Mouse (Mus musculus): Measurements from ENCODE around the gene Crebl2.

Crebl2 gene

DNA sequence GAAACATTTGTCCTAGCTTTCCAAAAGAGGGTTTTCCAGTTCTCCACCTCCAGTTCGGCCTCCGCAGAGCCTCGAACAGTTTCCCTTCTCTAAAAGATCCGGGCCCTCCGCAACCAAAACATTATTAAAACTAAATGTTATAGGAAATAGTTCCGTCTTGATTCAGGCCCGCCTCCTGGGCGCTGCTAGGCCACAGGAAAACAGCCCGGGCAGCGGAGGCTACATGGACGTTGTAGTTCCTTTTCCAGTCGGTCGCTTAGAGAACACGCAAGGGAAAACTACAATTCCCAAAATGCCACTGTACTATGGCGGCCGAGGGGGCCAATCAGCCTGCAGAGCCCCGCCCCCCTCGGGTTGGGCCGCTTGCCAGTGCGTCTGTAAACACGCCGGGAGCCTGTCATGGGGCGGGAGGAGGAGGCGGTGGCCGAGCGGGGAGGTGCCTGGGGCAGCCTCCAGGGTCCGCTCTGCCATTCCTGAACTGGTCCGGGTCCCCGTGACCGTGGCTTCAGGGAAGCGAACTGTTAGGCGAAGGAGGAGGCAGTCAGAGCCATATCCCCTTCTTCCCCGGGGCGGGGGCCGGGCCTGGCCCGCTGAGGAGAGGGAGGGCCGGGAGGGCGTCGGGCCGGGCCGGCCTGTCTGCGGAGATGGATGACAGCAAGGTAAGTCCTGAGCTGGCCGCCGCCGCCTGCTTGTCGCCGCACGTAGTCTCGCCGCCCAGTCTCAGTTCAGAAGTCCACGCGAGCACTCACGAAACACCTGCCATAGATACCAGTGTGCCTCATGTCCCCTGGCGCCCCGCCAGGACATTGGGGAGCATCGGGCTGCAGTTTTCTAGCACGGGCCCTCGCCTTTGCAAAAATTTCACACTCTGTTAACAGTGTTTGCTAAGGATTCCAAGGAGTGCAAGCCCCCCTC, at the start of gene Crebl2:
Crebl2 (plus strand) TSS at position 369 of the 915 bp plus-strand sequence.
- peak; percentile 99 for DNase-seq (ENCODE audit: low spot score in 2 of 2)

- no peak for DNase-seq (ENCODE audit: low spot score in 2 of 2)
Observed at GRCm38 (mm10) chr6:134781494-134781913, 48.5 kb upstream of the Crebl2 start.

- DNase-seq (ENCODE audit: low spot score in 2 of 2): no peak
Observed at GRCm38 (mm10) chr6:134782900-134783299, 47.1 kb upstream of the Crebl2 start.

DNA sequence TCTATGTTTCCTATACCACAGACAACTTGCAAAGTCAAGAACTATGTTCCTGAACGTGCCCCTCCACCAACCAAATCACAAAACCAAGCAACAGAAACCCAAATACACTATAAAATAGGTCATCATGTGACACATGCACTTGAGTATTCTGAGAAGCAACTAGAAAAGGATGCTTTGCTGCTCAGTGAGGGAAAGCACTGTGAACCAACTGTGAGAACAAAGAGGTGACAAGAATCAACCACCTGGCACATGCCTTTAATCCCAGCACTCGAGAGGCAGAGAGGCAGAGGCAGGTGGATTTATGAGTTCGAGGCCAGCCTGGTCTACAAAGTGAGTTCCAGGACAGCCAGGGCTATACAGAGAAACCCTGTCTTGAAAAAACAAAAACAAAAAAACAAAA, 43.5 kb upstream of the Crebl2 start:
- DNase-seq (ENCODE audit: low spot score in 2 of 2): no peak

- no peak for DNase-seq (ENCODE audit: low spot score in 2 of 2)
Observed at GRCm38 (mm10) chr6:134789100-134789499, 40.9 kb upstream of the Crebl2 start.

DNA sequence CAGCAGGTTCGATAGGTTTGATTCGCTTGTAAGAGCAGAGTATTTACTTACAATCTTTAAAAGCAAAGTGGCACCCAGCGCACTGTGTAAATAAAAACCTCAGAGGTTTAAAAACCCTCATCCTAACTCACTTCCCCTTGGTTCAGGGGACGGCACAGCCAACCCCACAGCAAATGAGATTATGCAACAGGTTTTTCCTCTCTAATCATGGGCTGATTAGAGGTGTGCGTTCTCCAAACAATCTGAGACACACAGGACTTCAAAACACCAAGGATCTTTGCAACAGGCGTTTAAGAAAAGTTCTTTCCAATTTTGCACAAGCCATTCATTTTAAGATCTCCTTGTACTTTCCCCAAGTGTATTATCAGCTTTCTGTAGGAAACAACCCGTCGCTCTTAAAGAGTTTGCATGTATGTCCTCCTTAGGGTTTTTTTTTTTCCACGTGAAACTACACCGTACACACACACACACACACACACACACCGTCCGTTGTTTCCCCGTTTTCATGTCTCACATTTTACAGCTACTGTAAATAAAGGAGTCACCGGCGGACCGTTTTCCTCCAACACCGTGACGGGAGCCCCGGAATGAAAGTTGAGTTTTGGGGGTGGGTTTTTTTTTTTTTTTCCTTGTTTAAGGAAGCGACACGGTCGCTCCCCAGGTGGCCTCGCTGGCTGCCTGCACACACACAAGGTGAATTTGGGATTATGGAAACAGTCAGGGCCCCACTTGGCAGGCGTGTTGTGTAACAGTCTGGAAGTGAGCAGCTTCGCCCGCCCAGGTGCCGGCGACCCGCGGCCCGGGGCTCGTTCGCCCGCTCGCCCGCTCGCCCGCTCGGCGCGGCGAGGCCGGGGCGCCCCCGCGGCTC, 38.5 kb upstream of the Crebl2 start:
- peak in 1 of 2 experiments; percentile 50 for DNase-seq (ENCODE audit: low spot score in 2 of 2)

DNA sequence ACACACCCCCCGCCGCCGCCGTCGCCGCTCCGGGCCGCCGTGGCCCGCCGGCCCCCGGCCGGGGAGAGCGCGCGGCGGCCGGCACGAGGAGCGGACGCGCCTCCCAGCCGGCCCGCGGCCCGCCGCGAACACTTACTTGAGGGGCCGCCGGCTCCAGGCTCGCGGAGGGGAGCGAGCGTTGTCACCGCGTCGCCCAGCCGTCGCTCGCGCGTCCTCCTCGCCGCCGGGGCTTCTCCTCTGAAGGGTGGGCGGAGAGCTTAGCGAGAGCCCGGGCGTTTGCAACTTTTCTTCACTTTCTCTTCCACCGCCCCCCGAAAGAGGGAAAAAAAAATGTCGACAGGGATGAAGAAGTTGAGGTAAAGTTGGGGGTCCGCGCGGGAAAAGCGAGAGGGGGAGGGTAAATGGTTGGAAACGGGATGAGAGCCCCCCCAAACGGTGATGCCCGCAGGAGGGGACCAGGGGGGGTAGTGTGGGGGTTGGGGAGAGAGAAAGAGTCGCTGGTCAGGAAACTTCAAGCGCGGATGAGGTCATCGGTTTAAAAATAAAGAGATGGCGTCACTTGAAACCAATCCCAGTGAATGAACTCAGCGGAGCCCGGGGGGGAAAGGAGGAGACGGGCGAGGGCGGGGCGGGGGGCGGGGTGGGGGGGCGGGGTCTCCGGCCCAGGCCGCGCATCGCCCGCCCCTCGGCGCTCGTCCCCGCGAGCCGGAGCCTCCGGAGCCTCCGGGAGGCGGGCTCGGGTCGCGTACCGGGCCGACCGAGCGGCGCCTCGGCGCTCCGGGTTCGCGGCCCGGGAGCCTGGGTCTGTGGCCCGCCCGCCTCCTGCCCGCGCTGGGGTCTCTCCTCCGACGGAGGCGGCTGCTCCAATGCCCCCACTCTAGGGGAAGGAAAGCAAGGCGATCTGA, 37.6 kb upstream of the Crebl2 start, which contains the start of gene Dusp16:
Dusp16 (minus strand) TSS at position 485 of the 905 bp plus-strand sequence.
- peak; percentile 57 to 86 for DNase-seq (ENCODE audit: low spot score in 2 of 2)

GRCm38 (mm10) chr6:134793046-134793806, 36.7 kb upstream of the Crebl2 start:
- DNase-seq (ENCODE audit: low spot score in 2 of 2): no peak

DNA sequence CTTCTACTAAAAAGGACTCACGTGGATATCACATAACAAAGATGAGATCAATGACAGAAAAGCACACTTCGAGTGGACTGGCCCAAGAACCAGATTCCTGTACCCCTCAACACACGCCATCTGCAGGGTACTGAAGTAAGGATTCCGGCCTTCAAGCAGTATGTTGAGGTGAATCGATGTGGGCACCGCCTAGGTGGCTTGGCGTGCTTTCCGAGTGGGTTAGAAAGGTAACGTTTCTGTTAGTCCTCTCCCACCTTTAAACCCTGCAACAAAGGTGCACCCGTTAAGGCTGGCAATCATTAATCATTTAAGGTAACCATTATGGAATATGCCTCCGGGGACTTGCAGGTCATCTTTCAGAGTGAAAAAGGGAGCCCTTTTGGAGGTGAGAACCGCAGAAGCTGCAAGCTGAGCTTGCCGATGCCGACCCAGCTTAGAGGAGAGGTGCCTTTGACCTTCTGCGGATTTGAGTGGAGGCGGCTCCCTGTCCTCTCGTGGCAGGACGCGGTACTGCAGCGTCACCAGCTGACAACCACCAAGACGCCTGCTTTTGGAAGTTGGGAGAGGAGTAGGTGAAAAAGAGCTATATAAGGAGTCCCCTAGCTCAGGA, 35.9 kb upstream of the Crebl2 start:
- peak; percentile 69 to 83 for DNase-seq (ENCODE audit: low spot score in 2 of 2)

DNA sequence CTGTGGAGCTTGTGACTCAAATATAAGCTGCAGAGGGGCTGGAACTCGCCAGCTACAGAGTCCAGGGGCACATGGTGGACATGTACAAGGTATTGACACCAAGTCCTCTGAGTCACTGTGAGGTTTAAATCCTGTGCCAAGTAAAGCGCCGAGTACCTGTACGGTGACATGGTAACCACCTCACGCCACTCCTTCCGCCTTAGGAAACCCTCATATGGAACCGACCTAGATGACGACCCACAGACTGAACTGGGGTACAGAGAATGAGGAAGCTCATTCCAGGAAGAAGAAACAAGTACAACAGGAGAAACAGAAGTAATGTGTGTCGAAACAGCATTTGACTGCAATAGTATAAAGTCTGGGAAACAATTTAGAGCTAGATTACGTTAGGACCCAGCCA, 33.7 kb upstream of the Crebl2 start:
- no peak for DNase-seq (ENCODE audit: low spot score in 2 of 2)

- DNase-seq (ENCODE audit: low spot score in 2 of 2): no peak
Observed at GRCm38 (mm10) chr6:134801483-134801882, 28.5 kb upstream of the Crebl2 start.

- peak in 1 of 2 experiments; percentile 78 for DNase-seq (ENCODE audit: low spot score in 2 of 2)
Observed at GRCm38 (mm10) chr6:134802641-134803043, 27.3 kb upstream of the Crebl2 start.

- no peak for DNase-seq (ENCODE audit: low spot score in 2 of 2)
Observed at GRCm38 (mm10) chr6:134804736-134805277, 25.1 kb upstream of the Crebl2 start.

DNA sequence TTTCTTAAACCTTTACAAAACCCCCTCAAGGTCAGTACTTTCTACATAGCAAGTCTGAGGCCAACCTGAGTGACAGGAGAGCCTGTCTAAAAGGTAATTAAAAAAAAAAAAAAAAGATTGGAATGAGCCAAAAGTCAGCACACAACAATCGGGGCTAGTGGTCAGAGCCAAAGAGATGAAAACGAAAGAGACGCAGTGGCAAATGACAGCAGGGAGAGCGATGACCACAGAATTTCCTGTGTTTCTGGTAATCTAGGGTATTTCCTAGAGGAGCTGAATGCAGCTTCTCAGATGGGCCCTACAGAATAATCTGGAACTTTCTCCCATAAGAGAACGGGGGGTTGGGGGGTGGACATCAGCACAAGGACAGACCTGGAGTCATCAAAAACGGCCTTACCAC, 23.8 kb upstream of the Crebl2 start:
- no peak for DNase-seq (ENCODE audit: low spot score in 2 of 2)

DNA sequence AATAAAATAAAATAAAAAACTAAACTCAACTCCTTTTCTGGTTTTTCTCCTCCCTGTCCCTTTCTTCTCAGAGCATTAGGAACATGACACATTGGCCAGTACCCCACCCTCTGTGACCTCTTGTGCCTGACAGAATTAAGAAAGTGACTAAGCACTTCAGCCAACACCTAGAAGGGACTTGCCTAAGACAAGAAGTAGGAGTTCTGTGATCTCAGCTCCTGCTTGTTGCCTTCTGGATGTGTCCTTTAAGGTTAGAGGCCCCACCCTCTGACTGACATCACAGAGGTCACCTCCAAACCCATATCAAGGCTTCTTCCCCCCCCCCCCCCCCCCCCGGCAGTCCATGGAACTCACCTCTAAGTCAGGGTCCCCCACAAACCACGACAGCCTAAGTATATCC, 22.9 kb upstream of the Crebl2 start:
- no peak for DNase-seq (ENCODE audit: low spot score in 2 of 2)

GRCm38 (mm10) chr6:134807794-134808193, 22.2 kb upstream of the Crebl2 start:
- DNase-seq (ENCODE audit: low spot score in 2 of 2): no peak

DNA sequence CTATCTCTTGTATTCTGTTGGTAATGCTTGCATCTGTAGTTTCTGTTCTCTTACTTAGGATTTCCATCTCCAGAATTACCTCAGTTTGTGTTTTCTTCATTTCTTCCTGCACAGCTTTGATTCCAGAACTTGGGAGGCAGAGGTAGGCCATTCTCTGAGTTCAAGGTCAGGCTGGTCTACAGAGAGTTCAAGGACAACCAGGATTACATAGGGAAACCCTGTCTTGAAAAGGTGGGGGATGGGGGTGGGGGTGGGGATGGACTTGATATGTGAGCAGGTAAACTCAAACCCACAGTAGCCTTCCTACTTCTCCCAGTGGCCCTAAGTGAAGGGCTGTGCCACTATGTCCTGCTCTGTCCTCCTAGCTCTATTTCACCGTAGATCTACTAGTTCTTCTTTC, 16.9 kb upstream of the Crebl2 start:
- no peak for DNase-seq (ENCODE audit: low spot score in 2 of 2)

DNA sequence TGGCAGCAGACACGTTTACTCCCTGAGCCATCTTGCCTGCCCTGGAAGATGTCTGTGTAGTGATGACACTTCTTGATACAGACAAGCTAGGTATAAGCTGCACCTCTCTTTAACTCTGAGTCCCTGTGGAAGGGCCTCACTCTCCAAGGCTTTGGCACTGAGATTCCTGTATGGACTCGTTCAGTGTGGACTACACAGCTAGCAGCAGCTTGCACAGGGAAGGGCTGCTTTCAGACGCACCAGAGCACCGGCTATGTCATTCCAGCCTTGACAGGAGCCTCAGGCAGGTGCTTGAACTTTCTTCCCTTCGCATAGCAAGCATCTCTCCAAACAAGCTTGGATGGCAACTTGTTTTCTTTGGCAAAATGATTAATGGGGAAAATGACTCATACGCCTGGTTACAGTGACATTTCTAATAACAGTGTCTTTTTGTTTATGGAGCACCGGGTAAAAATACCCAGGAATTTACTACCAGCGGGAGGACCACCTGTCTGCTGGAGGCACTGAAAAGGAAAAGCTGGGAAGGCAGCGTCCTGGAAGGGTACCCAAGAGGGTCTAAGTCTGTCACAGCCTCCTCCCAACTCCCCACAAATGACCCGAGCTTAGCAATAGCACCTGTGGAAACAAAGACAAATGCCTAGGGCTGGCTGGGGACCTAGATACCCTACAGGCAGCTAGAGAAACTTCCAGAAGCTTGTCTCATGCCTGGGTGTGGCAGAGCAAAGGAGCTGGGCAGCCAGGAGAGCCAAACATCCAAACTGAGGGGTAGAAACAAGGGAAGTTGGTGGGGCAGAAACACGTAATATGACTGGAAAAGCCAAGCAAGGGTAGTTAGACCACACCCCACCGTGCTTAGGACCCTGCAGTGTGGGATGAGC, 12.7 kb upstream of the Crebl2 start:
- DNase-seq (ENCODE audit: low spot score in 2 of 2): no peak

DNA sequence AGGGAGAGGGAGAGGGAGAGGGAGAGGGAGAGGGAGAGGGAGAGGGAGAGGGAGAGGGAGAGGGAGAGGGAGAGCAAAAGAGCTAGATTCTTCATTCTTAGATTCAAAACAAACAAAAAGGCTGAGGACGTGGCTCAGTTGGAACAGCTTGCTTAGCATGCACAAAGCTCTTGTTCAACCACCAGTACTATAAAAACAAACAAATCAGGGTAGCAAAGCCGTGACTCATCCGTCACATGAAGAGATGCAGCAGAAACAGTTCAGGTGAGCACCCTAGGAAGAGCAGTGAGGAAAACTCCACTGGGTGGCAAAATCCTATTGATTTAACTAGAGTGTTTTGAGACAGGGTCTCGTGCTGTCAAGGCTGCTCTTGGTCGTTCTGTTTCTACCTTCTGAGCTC, 10.2 kb upstream of the Crebl2 start:
- peak in 1 of 2 experiments; percentile 38 for DNase-seq (ENCODE audit: low spot score in 2 of 2)
